Mouse (Mus musculus): ENCODE data around the gene Ptpn1. TPM values are rescaled to one million over a fixed set of nuclear protein-coding genes. Genes with fewer than 3 reads are reported as not detected.

The Ptpn1 gene
- polyA plus RNA-seq, 1 experiment: 62.4 TPM

- TF ChIP-seq CTCF (IDR thresholded peaks at IDR 0.05; ENCODE audit: borderline replicate concordance, extremely low read depth, insufficient read depth, insufficient read length) (no peak), POLR2A (IDR thresholded peaks at IDR 0.05; ENCODE audit: borderline replicate concordance, extremely low read depth, insufficient read depth, insufficient read length, poor library complexity, severe bottlenecking) (no peak)
- no peak for DNase-seq (ENCODE audit: low read depth)
These were observed 17.4 kb downstream of the Ptpn1 start for GRCm38 (mm10) chr2:167949250-167949649.

GRCm38 (mm10) chr2:167949808-167950207, 18.0 kb downstream of the Ptpn1 start:
- no peak for TF ChIP-seq CTCF (IDR thresholded peaks at IDR 0.05; ENCODE audit: borderline replicate concordance, extremely low read depth, insufficient read depth, insufficient read length)
- TF ChIP-seq POLR2A (IDR thresholded peaks at IDR 0.05; ENCODE audit: borderline replicate concordance, extremely low read depth, insufficient read depth, insufficient read length, poor library complexity, severe bottlenecking): no peak
- DNase-seq (ENCODE audit: low read depth): no peak

GRCm38 (mm10) chr2:167950681-167951080, 18.8 kb downstream of the Ptpn1 start:
- TF ChIP-seq POLR2A (IDR thresholded peaks at IDR 0.05; ENCODE audit: borderline replicate concordance, extremely low read depth, insufficient read depth, insufficient read length, poor library complexity, severe bottlenecking): no peak
- TF ChIP-seq CTCF (IDR thresholded peaks at IDR 0.05; ENCODE audit: borderline replicate concordance, extremely low read depth, insufficient read depth, insufficient read length): no peak
- DNase-seq (ENCODE audit: low read depth): no peak

- DNase-seq (ENCODE audit: low read depth): no peak
- TF ChIP-seq POLR2A (IDR thresholded peaks at IDR 0.05; ENCODE audit: borderline replicate concordance, extremely low read depth, insufficient read depth, insufficient read length, poor library complexity, severe bottlenecking): no peak
- TF ChIP-seq CTCF (IDR thresholded peaks at IDR 0.05; ENCODE audit: borderline replicate concordance, extremely low read depth, insufficient read depth, insufficient read length): no peak
These were observed 19.7 kb downstream of the Ptpn1 start for GRCm38 (mm10) chr2:167951301-167952211.

GRCm38 (mm10) chr2:167953819-167954218, 22.0 kb downstream of the Ptpn1 start:
- TF ChIP-seq CTCF (IDR thresholded peaks at IDR 0.05; ENCODE audit: borderline replicate concordance, extremely low read depth, insufficient read depth, insufficient read length): no peak
- no peak for DNase-seq (ENCODE audit: low read depth)

GRCm38 (mm10) chr2:167954928-167955327, 23.1 kb downstream of the Ptpn1 start:
- TF ChIP-seq POLR2A (IDR thresholded peaks at IDR 0.05; ENCODE audit: borderline replicate concordance, extremely low read depth, insufficient read depth, insufficient read length, poor library complexity, severe bottlenecking): no peak
- TF ChIP-seq CTCF (IDR thresholded peaks at IDR 0.05; ENCODE audit: borderline replicate concordance, extremely low read depth, insufficient read depth, insufficient read length): no peak
- no peak for DNase-seq (ENCODE audit: low read depth)

GRCm38 (mm10) chr2:167957539-167957938, 25.7 kb downstream of the Ptpn1 start:
- no peak for DNase-seq (ENCODE audit: low read depth)
- TF ChIP-seq POLR2A (IDR thresholded peaks at IDR 0.05; ENCODE audit: borderline replicate concordance, extremely low read depth, insufficient read depth, insufficient read length, poor library complexity, severe bottlenecking) (no peak), CTCF (IDR thresholded peaks at IDR 0.05; ENCODE audit: borderline replicate concordance, extremely low read depth, insufficient read depth, insufficient read length) (no peak; the same call in 1 of the 2 replicates)

GRCm38 (mm10) chr2:167958082-167958788, 26.4 kb downstream of the Ptpn1 start:
- DNase-seq (ENCODE audit: low read depth): peak; percentile 53
- TF ChIP-seq CTCF (IDR thresholded peaks at IDR 0.05; ENCODE audit: borderline replicate concordance, extremely low read depth, insufficient read depth, insufficient read length) (no peak), POLR2A (IDR thresholded peaks at IDR 0.05; ENCODE audit: borderline replicate concordance, extremely low read depth, insufficient read depth, insufficient read length, poor library complexity, severe bottlenecking) (no peak)

- no peak for TF ChIP-seq CTCF (IDR thresholded peaks at IDR 0.05; ENCODE audit: borderline replicate concordance, extremely low read depth, insufficient read depth, insufficient read length)
- TF ChIP-seq POLR2A (IDR thresholded peaks at IDR 0.05; ENCODE audit: borderline replicate concordance, extremely low read depth, insufficient read depth, insufficient read length, poor library complexity, severe bottlenecking): no peak
- DNase-seq (ENCODE audit: low read depth): peak; percentile 41
These were observed 27.0 kb downstream of the Ptpn1 start for GRCm38 (mm10) chr2:167958843-167959242.

- TF ChIP-seq CTCF (IDR thresholded peaks at IDR 0.05; ENCODE audit: borderline replicate concordance, extremely low read depth, insufficient read depth, insufficient read length) (no peak), POLR2A (IDR thresholded peaks at IDR 0.05; ENCODE audit: borderline replicate concordance, extremely low read depth, insufficient read depth, insufficient read length, poor library complexity, severe bottlenecking) (no peak)
- DNase-seq (ENCODE audit: low read depth): no peak
These were observed 27.6 kb downstream of the Ptpn1 start for GRCm38 (mm10) chr2:167959384-167959911.

- no peak for TF ChIP-seq POLR2A (IDR thresholded peaks at IDR 0.05; ENCODE audit: borderline replicate concordance, extremely low read depth, insufficient read depth, insufficient read length, poor library complexity, severe bottlenecking)
- TF ChIP-seq CTCF (IDR thresholded peaks at IDR 0.05; ENCODE audit: borderline replicate concordance, extremely low read depth, insufficient read depth, insufficient read length): no peak
- DNase-seq (ENCODE audit: low read depth): no peak
These were observed 28.1 kb downstream of the Ptpn1 start for GRCm38 (mm10) chr2:167959996-167960395.
